Mouse (Mus musculus): ENCODE results near the gene Oosp2. TPM values are rescaled to one million over a fixed set of nuclear protein-coding genes. Genes with fewer than 3 reads are reported as not detected.

Oosp2 gene
- polyA plus RNA-seq, 1 experiment = not detected

GRCm38 (mm10) chr19:11604603-11605002 lies 55.8 kb downstream of the Oosp2 start, which contains the start of gene Ms4a6d:
Gene Ms4a6d, minus strand, starts transcription at chr19:11604849.
- H3K4me3 ChIP-seq (ENCODE audit: insufficient read depth, poor library complexity, severe bottlenecking) = no peak within 1 kb of the TSS
- no peaks in the 10 kb centered on the region for H3K79me3 ChIP-seq (ENCODE audit: low read depth)
- no peaks in the 10 kb centered on the region for H3K27me3 ChIP-seq (ENCODE audit: control insufficient read depth, insufficient read depth, insufficient read length)
- TF ChIP-seq CTCF (IDR thresholded peaks at IDR 0.05; ENCODE audit: control insufficient read depth, insufficient read depth, insufficient read length) (no peak), FOSL1 (IDR thresholded peaks at IDR 0.05; ENCODE audit: insufficient read depth, low read length, poor library complexity, severe bottlenecking) (no peak), CEBPB (IDR thresholded peaks at IDR 0.05; ENCODE audit: low read depth) (no peak), MYOG (IDR thresholded peaks at IDR 0.05; ENCODE audit: control insufficient read depth, extremely low read depth, insufficient read length) (no peak), MAX (IDR thresholded peaks at IDR 0.05) (no peak), MYOD1 (IDR thresholded peaks at IDR 0.05; ENCODE audit: control insufficient read depth, insufficient read length, low read depth) (no peak), USF1 (IDR thresholded peaks at IDR 0.05; ENCODE audit: low read depth) (no peak)
- H3ac ChIP-seq (ENCODE audit: control insufficient read depth, insufficient read length, low read depth) = no peak within 1 kb of the TSS
- H3K36me3 ChIP-seq (ENCODE audit: control insufficient read depth, insufficient read depth) = no peaks in the 10 kb centered on the region
- no peaks in the 10 kb centered on the region for H3K79me2 ChIP-seq (ENCODE audit: control insufficient read depth, insufficient read depth)

- no peaks in the 10 kb centered on the region for H3K79me2 ChIP-seq (ENCODE audit: control insufficient read depth, insufficient read depth)
- H3K79me3 ChIP-seq (ENCODE audit: low read depth) = no peaks in the 10 kb centered on the region
- no peak for TF ChIP-seq MYOG (IDR thresholded peaks at IDR 0.05; ENCODE audit: control insufficient read depth, extremely low read depth, insufficient read length)
- no peak for TF ChIP-seq FOSL1 (IDR thresholded peaks at IDR 0.05; ENCODE audit: insufficient read depth, low read length, poor library complexity, severe bottlenecking)
- TF ChIP-seq MAX (IDR thresholded peaks at IDR 0.05) = no peak
- no peak for TF ChIP-seq USF1 (IDR thresholded peaks at IDR 0.05; ENCODE audit: low read depth)
- TF ChIP-seq CTCF (IDR thresholded peaks at IDR 0.05; ENCODE audit: control insufficient read depth, insufficient read depth, insufficient read length) = no peak
- TF ChIP-seq CEBPB (IDR thresholded peaks at IDR 0.05; ENCODE audit: low read depth) = no peak
- TF ChIP-seq MYOD1 (IDR thresholded peaks at IDR 0.05; ENCODE audit: control insufficient read depth, insufficient read length, low read depth) = no peak
- H3ac ChIP-seq (ENCODE audit: control insufficient read depth, insufficient read length, low read depth) = no peak overlapping the region
- H3K4me3 ChIP-seq (ENCODE audit: insufficient read depth, poor library complexity, severe bottlenecking) = no peak overlapping the region
- no peaks in the 10 kb centered on the region for H3K36me3 ChIP-seq (ENCODE audit: control insufficient read depth, insufficient read depth)
- no peaks in the 10 kb centered on the region for H3K27me3 ChIP-seq (ENCODE audit: control insufficient read depth, insufficient read depth, insufficient read length)
Observed at GRCm38 (mm10) chr19:11602026-11602425, 58.3 kb downstream of the Oosp2 start.

GRCm38 (mm10) chr19:11601349-11601748 lies 59.0 kb downstream of the Oosp2 start:
- H3K36me3 ChIP-seq (ENCODE audit: control insufficient read depth, insufficient read depth) = no peaks in the 10 kb centered on the region
- no peak overlapping the region for H3K4me3 ChIP-seq (ENCODE audit: insufficient read depth, poor library complexity, severe bottlenecking)
- H3ac ChIP-seq (ENCODE audit: control insufficient read depth, insufficient read length, low read depth) = no peak overlapping the region
- H3K79me2 ChIP-seq (ENCODE audit: control insufficient read depth, insufficient read depth) = no peaks in the 10 kb centered on the region
- TF ChIP-seq CTCF (IDR thresholded peaks at IDR 0.05; ENCODE audit: control insufficient read depth, insufficient read depth, insufficient read length) (no peak), FOSL1 (IDR thresholded peaks at IDR 0.05; ENCODE audit: insufficient read depth, low read length, poor library complexity, severe bottlenecking) (no peak), MYOD1 (IDR thresholded peaks at IDR 0.05; ENCODE audit: control insufficient read depth, insufficient read length, low read depth) (no peak), USF1 (IDR thresholded peaks at IDR 0.05; ENCODE audit: low read depth) (no peak), CEBPB (IDR thresholded peaks at IDR 0.05; ENCODE audit: low read depth) (no peak), MAX (IDR thresholded peaks at IDR 0.05) (no peak), MYOG (IDR thresholded peaks at IDR 0.05; ENCODE audit: control insufficient read depth, extremely low read depth, insufficient read length) (no peak)
- H3K79me3 ChIP-seq (ENCODE audit: low read depth) = no peaks in the 10 kb centered on the region
- H3K27me3 ChIP-seq (ENCODE audit: control insufficient read depth, insufficient read depth, insufficient read length) = no peaks in the 10 kb centered on the region

Other genes starting within 250 kb of the Oosp2 start
- gene Ms4a4b, start 217.0 kb downstream of the Oosp2 start, polyA plus RNA-seq (2012; fragmentation: generic; extraction: Trizol) = not detected
- not detected for gene Ms4a6c, start 191.2 kb downstream of the Oosp2 start, polyA plus RNA-seq (2012; fragmentation: generic; extraction: Trizol)
- gene Gm8369, start 174.6 kb downstream of the Oosp2 start, polyA plus RNA-seq (2012; fragmentation: generic; extraction: Trizol) = not detected
- gene Ms4a6b, start 144.0 kb downstream of the Oosp2 start, polyA plus RNA-seq (2012; fragmentation: generic; extraction: Trizol) = not detected
- not detected for gene Ms4a4d, start 123.8 kb downstream of the Oosp2 start, polyA plus RNA-seq (2012; fragmentation: generic; extraction: Trizol)
- gene Ms4a6d, start 55.7 kb downstream of the Oosp2 start, polyA plus RNA-seq (2012; fragmentation: generic; extraction: Trizol) = not detected
- not detected for gene Ms4a2, start 36.8 kb downstream of the Oosp2 start, polyA plus RNA-seq (2012; fragmentation: generic; extraction: Trizol)
- not detected for gene Ms4a3, start 19.7 kb downstream of the Oosp2 start, polyA plus RNA-seq (2012; fragmentation: generic; extraction: Trizol)
- not detected for gene Oosp1, start 30.6 kb upstream of the Oosp2 start, polyA plus RNA-seq (2012; fragmentation: generic; extraction: Trizol)
- gene Oosp3, start 36.5 kb upstream of the Oosp2 start, polyA plus RNA-seq (2012; fragmentation: generic; extraction: Trizol) = not detected
- gene Gif, start 87.0 kb upstream of the Oosp2 start, polyA plus RNA-seq (2012; fragmentation: generic; extraction: Trizol) = not detected
- 60.5 TPM for gene Mrpl16, start 109.8 kb upstream of the Oosp2 start, polyA plus RNA-seq (2012; fragmentation: generic; extraction: Trizol)
- gene Stx3, start 158.8 kb upstream of the Oosp2 start, polyA plus RNA-seq (2012; fragmentation: generic; extraction: Trizol) = 5.4 TPM
- gene Olfr1417, start 178.7 kb upstream of the Oosp2 start, polyA plus RNA-seq (2012; fragmentation: generic; extraction: Trizol) = not detected
- gene Olfr1418, start 200.5 kb upstream of the Oosp2 start, polyA plus RNA-seq (2012; fragmentation: generic; extraction: Trizol) = not detected
- gene Olfr1419, start 214.5 kb upstream of the Oosp2 start, polyA plus RNA-seq (2012; fragmentation: generic; extraction: Trizol) = not detected
- gene Olfr1420, start 226.0 kb upstream of the Oosp2 start, polyA plus RNA-seq (2012; fragmentation: generic; extraction: Trizol) = not detected

All from C2C12 (cell line).